Mouse (Mus musculus) G1E (cell line): ENCODE data around the gene Lyg1. TPM values are rescaled to one million over a fixed set of nuclear protein-coding genes. Genes with fewer than 3 reads are reported as not detected.
A peak's percentile ranks its signal among the peaks of the same experiment; 100 is the strongest.

Experiments
- ATAC-seq: 2 replicates; pipeline ENCODE4 v1.8.0; 2016; ENCODE audit warnings: mild to moderate bottlenecking; ENCODE audit not compliant: insufficient number of reproducible peaks, poor library complexity, low FRiP score, severe bottlenecking; ENCODE audit errors: extremely low read depth
- DNase-seq: peaks from one replicate; pipeline ENCODE4 v3.0.0; 2012; ENCODE audit warnings: low spot score
- H3K27me3 ChIP-seq: 2 replicates; pipeline ENCODE4 v1.6.1; 2012; ENCODE audit warnings: mild to moderate bottlenecking, low read length, inconsistent platforms; ENCODE audit not compliant: insufficient read depth
- H3K36me3 ChIP-seq: replicated peaks from 2 replicates; pipeline ENCODE3; 2012; ENCODE audit warnings: mild to moderate bottlenecking, inconsistent platforms
- H3K4me1 ChIP-seq: 2 replicates; pipeline ENCODE4 v1.6.1; 2012; ENCODE audit warnings: low read depth, low read length, inconsistent platforms, mixed read lengths; ENCODE audit not compliant: insufficient read depth
- H3K4me3 ChIP-seq: 2 replicates; pipeline ENCODE4 v1.5.1; 2012; ENCODE audit warnings: low read depth, mild to moderate bottlenecking, inconsistent platforms, low read length, moderate library complexity, mixed read lengths
- H3K9me3 ChIP-seq: replicated peaks from 2 replicates; pipeline ENCODE4 v1.6.1; 2012; ENCODE audit warnings: inconsistent platforms
- CTCF ChIP-seq: IDR thresholded peaks from 2 replicates; pipeline ENCODE4 v1.5.1; 2012; ENCODE audit warnings: low read depth, low read length, inconsistent platforms, mixed read lengths
- GATA1 ChIP-seq: IDR thresholded peaks from 2 replicates; pipeline ENCODE4 v1.6.1; 2012; ENCODE audit warnings: borderline replicate concordance, low read length, inconsistent platforms, mixed read lengths
- GATA2 ChIP-seq: IDR thresholded peaks from 2 replicates; pipeline ENCODE4 v1.6.1; 2012; ENCODE audit warnings: low read depth, low read length, inconsistent platforms, borderline replicate concordance
- POLR2AphosphoS5 ChIP-seq: IDR thresholded peaks from 2 replicates; pipeline ENCODE4 v1.6.1; 2012; ENCODE audit warnings: low read depth, low read length, inconsistent platforms; ENCODE audit not compliant: insufficient replicate concordance
- TAL1 ChIP-seq: conservative IDR thresholded peaks from 2 replicates; pipeline ENCODE4 v1.6.1; 2012; ENCODE audit warnings: low read depth, low read length, inconsistent platforms, mixed read lengths
- polyA plus RNA-seq: library from polyadenylated mRNA; stranded (reverse); fragments of >175 nt; gene quantifications from 2 replicates; pipeline ENCODE4 v1.2.3, GENCODE M21; 2012
- total RNA-seq, 2 experiments: library from RNA; stranded (forward) in 1 of 2; stranded (reverse) in 1 of 2; fragments of 200-1000 nt in 1 of 2; fragments of >200 nt in 1 of 2; fragmentation: Nextera tagmentation in 1 of 2; gene quantifications; 2 replicates each; pipeline ENCODE4 v1.2.3; 2014 to 2017

Gene Lyg1
- total and polyA plus RNA-seq, 3 experiments = not detected

DNA sequence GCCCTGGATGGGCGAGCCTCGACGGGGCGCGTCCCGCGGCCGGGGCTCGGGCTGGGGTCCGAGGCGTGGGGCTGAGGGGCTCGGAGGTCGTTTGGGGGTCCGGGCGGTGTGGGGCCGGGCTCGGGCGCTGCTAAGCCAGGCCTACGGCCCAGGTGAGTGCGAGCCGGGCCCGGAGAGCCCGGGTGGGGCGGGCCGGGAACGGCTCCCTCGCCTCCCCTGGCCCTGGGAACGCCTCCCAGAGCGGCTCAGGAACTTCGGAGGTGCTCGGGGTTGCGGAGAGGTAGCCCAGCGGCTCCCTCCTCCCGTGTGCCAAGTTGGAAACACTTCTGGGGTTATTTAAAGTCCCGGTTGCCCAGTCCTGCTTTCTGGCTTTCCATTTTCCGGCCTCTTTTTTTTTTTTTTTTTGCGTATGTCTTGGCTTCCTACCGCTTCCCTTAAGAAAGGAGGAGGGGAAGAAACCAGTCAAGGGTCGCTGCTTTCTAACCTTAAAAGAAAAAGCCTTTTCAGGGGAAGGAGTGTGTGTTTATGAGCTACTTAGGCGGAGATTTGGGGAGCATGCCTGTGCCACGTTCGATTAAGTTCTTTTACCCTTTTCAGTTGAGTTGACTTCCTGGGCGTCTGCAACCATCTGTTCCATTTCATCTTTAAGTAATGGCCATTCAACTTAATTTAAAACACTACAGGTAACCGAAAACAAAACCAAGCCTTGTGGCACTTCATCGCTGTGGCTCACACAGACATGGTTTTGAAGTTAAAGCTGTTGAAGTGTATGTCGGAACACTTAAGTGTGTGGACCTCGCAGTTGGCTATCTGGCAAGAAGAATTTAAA lies 41.0 kb upstream of the Lyg1 start:
- Histone ChIP-seq H3K36me3 (peaks cover 36% of the 10 kb centered on the region), H3K27me3 (no peaks in the 10 kb centered on the region), H3K4me3 (peak overlapping the region; percentile 82), H3K9me3 (no peaks in the 10 kb centered on the region), H3K4me1 (peaks cover 59% of the 10 kb centered on the region)
- no peak for TF ChIP-seq GATA1
- no peak for TF ChIP-seq GATA2
- TF ChIP-seq POLR2AphosphoS5 = no peak
- no peak for TF ChIP-seq CTCF
- TF ChIP-seq TAL1 = no peak
- peak; percentile 43 for DNase-seq
- ATAC-seq = no peak

DNA sequence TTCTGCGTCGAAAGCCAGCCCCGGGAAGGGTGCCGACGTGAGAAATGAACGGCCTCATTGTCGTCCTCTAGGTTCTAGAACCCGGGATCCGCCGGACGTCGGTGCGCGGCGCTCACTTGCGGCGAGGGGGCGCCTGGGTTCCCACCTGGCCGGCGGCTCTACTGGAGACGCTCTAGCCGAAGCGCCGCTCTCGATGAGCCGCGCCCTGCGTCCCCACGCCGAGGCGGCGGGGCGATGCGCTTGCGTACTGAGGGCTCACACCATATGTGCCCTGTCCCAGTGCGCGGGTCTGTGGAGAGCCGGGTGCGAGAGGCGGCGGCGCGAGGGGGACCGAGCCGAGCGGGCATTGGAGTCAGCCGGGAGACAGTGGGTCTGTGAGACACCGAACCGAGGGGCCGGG lies 40.3 kb upstream of the Lyg1 start, which contains the start of the genes Txndc9 and Eif5b:
Gene Txndc9, minus strand, starts transcription at position 27 of the 400 bp plus-strand sequence.
Gene Eif5b, plus strand, starts transcription at position 144 of the 400 bp plus-strand sequence.
- Histone ChIP-seq H3K27me3 (no peaks in the 10 kb centered on the region), H3K36me3 (peaks cover 41% of the 10 kb centered on the region), H3K4me1 (peaks cover 56% of the 10 kb centered on the region)

GRCm38 (mm10) chr1:37996877-37997484 lies 39.4 kb upstream of the Lyg1 start:
- DNase-seq = peak; percentile 93
- H3K4me3 ChIP-seq = peak overlapping the region; percentile 82
- H3K36me3 ChIP-seq = peaks cover 48% of the 10 kb centered on the region
- no peak for TF ChIP-seq GATA2
- TF ChIP-seq TAL1 = no peak
- no peak for TF ChIP-seq GATA1
- TF ChIP-seq CTCF = no peak
- TF ChIP-seq POLR2AphosphoS5 = no peak
- peaks cover 52% of the 10 kb centered on the region for H3K4me1 ChIP-seq
- H3K9me3 ChIP-seq = no peaks in the 10 kb centered on the region
- ATAC-seq = peak; percentile 90
- no peaks in the 10 kb centered on the region for H3K27me3 ChIP-seq

More for the DNA sequence above, 40.3 kb upstream of the Lyg1 start, which contains the start of the genes Txndc9 and Eif5b:
- no peaks in the 10 kb centered on the region for H3K9me3 ChIP-seq
- H3K4me3 ChIP-seq = peak within 1 kb of the TSS; percentile 82
- TF ChIP-seq CTCF (no peak), POLR2AphosphoS5 (no peak), TAL1 (no peak), GATA2 (no peak)
- peak; percentile 88 for DNase-seq
- ATAC-seq = peak; percentile 28; the same call in 1 of the 2 replicates

DNA sequence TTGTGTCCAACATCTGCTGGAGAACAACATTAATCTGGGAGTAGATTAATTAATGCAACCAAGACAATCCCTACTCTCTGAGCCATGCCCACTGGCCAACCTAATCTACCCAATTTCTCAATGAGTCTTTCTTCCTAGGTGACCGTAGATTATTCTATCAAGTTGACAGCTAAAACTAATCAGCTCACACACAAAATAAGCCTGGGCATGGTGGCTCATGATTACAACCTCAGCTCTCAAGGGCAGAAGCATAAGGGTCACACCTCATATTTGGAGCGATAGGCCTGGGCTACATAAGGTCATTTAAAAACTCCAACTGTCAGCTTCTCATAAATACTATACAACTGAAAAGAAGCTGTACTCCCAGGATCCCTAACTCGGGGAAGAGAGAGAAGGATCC lies 38.7 kb upstream of the Lyg1 start:
- peaks cover 51% of the 10 kb centered on the region for H3K36me3 ChIP-seq
- H3K4me1 ChIP-seq = peaks cover 48% of the 10 kb centered on the region
- TF ChIP-seq GATA2 (no peak), TAL1 (no peak), CTCF (no peak), GATA1 (no peak), POLR2AphosphoS5 (no peak)
- no peaks in the 10 kb centered on the region for H3K9me3 ChIP-seq
- peak overlapping the region; percentile 82 for H3K4me3 ChIP-seq
- H3K27me3 ChIP-seq = no peaks in the 10 kb centered on the region
- no peak for DNase-seq
- no peak for ATAC-seq

DNA sequence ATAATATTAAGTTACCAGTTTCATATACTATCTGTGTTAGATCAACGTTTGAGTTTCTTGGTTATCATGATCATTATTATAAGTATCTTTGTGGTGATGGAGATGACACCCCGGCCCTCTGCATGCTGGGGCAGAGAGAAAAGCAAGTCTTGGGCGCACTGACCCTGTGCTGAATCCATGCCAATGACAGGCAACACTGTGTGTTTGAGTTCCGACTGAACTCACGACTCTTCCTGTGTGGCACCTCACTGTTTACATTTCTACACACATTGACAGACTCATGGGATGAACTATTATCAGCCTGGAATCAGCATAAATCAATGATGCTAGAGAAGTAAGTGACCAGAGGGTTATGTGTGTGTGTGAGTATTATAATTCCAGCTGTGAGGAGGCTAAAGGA lies 30.3 kb upstream of the Lyg1 start:
- no peak for ATAC-seq
- H3K4me3 ChIP-seq = no peak overlapping the region
- no peaks in the 10 kb centered on the region for H3K9me3 ChIP-seq
- peaks cover 83% of the 10 kb centered on the region for H3K36me3 ChIP-seq
- peaks cover 13% of the 10 kb centered on the region for H3K4me1 ChIP-seq
- DNase-seq = no peak
- no peaks in the 10 kb centered on the region for H3K27me3 ChIP-seq
- TF ChIP-seq POLR2AphosphoS5 = no peak
- TF ChIP-seq TAL1 = no peak

- TF ChIP-seq CTCF (peak; percentile 52), POLR2AphosphoS5 (peak; percentile 22; the same call in 1 of the 2 replicates), TAL1 (no peak), GATA2 (no peak)
- Histone ChIP-seq H3K9me3 (no peaks in the 10 kb centered on the region), H3K4me3 (no peak overlapping the region), H3K4me1 (peaks cover 6% of the 10 kb centered on the region; the same call in 1 of the 2 replicates), H3K36me3 (peaks cover 63% of the 10 kb centered on the region), H3K27me3 (no peaks in the 10 kb centered on the region; the same call in 1 of the 2 replicates)
- ATAC-seq (no peak), DNase-seq (no peak)
These were observed 28.3 kb upstream of the Lyg1 start for GRCm38 (mm10) chr1:37985764-37986323.
